Mouse (Mus musculus): ENCODE data around the gene Phc2.

The Phc2 gene

DNA sequence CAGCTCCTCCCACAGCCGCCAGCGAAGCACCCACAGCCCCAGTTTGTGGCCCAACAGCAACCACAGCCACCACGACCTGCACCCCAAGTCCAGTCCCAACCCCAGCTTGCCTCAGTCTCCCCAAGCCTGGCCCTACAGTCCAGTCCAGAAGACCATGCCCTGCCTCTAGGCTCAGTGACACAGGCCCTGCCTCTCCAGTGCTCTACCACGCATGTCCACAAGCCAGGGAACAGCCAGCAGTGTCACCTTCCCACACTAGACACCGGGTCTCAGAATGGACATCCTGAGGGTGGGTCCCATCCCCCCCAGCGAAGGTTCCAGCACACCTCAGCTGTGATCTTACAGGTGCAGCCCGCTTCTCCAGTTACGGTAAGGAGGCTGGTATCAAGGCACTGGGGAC is 68.4 kb downstream of the Phc2 start:
- no peak for DNase-seq

DNA sequence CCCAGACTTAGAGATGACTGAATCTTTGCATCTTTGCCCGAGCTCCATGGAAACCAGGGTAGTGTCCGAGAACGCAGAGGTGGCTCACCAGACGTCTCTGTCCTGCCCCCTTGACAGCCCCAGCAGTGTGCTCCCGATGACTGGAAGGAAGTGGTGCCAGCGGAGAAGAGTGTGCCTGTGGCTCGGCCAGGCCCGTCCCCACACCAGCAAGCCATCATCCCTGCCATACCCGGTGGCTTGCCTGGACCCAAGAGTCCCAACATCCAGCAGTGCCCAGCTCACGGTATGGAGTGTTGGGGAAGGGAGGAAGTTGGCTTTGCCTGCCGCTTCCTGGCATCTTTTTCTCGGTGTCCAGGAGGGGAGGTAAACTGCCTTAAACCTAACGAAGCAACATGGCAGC is 68.9 kb downstream of the Phc2 start:
- DNase-seq = no peak

DNA sequence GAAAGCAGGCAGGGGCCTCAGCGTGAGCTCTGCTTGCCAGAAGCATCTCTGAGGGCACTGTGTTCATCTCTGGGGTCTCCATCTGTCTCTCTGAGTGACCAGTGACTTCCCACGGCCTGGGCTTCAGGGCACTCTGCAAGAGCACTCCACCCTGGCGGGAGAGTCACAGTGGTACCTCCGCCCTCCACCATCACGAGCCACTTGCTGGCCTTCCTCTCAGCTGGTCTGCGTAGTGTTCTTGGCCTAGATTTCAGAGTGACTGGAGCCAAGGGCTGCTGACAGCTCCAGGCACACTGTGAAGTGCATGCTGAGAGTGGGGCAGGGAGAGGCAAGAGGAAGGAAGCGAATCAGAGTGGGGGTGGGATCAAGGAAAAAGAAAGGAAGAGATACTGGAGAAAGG is 69.6 kb downstream of the Phc2 start:
- DNase-seq = no peak

DNA sequence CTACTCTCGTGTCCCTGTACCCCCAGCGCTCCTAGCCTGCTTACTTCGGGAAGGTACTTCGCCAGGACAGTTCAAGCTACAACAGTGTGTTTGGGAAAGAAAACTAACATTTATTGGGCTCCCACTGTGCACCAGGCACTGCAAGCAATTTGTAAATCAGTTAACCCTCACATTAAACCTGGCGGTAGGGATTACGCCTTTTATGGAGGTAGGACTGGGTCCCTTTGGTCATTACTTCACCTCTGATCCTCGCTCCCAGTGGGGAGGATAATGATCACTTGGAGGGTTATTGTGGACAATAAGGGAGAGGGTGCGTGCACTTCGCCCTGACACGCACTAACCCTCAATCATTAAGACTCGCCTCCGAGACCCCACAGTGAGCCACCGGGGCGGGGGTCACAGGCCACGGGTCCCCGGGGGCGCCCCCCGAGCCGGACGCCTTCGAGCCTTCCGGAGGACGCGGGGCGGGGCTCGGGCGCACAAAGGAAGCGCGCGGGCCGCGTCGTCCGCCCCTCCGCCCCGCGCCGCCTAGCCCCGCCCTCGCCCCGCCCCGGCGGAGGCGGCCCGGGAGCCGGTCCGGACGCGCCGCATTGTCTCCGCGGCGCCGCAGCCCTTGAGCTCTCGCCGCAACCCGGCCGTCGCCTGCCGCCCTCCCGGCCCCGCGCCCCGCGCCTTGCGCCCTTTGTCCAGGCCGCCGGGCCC is 72.7 kb downstream of the Phc2 start:
- DNase-seq = peak; percentile 88

DNA sequence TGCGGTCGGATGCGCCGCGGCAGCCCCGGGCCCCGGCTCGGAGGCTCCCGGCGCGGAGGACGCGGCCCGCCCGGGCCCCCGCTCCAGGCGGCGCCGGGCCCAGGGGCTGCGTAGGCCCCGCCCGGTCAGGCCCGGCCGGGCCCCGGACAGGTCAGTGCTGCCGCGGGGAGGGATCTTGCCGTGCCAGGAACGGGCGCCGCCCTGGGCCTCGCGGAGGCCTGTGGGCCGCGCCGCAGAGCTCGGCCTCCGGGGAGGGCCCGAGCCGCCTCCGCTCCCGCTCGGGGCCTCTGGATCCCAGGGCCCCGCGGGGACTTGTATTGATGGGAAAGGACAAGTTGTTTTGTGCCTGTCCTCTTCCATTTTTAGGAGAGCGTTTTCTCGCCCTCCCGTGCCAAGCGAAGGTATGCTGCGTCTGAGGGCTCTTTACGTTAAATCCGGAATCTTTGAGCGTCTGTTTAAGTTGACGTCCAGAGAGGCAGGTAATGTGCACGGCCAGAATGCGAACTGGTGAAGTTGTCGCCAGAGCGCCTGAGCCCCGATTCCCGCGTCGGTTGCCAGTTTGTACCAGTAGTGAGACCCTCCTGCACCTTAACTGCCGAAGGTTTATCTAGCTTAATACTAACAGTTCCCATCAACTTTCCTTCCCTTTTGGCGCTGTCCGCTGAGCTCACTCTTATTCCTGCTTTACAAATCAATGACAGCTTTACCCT is 73.4 kb downstream of the Phc2 start:
- peak; percentile 85 for DNase-seq

DNA sequence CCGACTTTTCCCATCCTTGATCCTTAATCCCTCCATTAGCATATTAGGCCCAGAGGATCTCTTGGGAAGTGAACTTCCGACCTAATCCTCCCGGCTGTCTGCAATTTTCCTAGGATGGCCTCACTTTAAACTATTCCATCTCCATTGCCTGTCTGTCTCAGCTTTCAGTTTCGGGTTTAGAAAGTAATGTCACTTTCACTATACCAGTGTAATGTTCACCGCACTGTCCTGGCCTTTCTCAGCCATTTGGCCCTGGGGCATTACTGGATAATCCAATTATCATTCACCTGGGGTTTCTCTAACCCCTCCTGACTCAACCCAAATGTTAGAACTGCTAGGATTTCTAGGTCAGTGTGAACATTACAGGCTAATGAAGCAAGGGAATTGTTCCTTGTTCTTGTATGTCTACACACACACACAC is 73.9 kb downstream of the Phc2 start:
- DNase-seq = no peak

DNA sequence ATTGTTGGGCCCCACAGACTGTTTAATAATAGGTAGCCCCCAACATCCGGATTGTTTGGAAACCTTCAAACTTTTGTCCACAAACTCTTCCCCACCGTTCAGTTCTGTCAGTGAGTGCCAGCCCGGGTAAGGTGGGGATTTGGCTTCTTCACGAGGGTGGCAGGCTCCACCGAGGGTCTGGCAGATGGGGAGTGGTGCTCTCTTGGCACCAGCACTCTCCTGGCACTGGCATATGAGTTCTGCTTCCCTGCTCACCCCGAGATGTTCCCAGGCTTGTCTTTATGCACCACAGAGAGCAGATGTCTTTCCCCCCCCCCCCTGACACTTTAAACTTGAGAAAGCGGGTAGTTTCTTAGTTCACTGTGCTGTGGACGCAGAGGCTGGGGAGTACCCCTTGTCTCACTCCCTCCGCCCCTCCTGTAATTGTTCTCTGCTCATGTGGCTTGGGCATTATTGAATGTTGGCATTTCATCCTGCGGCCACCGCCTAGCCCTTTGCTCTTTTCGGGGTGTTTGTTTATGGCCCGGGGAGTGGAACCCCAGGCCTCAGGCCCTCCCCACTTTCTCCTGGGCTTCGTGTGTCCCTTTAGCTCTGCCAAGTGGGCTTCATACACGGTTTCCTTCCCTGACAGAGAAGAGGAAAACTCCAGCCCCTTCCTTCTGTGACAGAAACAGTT is 74.7 kb downstream of the Phc2 start:
- DNase-seq = no peak

DNA sequence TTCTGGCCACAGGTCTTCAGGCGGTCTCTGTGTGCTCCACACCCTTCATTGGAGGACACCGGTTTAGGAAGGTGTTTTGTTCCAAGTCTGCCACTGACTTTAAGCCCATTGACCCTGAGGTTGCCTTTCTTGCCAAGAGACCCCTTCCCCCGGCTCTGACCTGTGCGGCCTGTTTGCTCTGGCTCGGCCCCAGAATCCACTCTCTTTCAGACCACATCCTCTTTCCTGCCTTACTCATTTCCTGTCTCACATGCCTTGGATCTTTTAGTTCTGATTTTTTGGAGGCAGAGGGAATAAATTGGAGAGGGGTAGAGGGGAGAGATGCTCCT is 75.2 kb downstream of the Phc2 start:
- no peak for DNase-seq

DNA sequence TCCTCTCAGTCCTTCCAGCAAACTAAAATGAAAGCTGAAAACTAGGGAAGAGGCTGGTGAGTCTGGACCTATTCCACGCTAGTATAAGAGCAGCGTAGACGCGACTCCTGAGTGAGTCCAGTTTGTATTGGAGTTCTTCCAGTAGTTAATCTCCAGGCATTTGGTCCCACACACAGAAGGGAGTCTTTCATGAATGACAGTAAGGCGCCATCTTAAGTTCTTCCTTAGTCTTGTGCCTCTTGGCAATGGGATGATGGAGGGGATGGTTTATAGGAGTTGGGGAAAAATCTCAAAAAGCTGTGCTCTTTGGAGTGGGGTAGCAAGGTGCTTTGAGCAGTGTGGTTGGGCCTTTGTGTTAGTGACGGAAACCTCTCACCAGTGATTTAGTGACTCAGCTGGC is 75.8 kb downstream of the Phc2 start:
- DNase-seq = no peak

DNA sequence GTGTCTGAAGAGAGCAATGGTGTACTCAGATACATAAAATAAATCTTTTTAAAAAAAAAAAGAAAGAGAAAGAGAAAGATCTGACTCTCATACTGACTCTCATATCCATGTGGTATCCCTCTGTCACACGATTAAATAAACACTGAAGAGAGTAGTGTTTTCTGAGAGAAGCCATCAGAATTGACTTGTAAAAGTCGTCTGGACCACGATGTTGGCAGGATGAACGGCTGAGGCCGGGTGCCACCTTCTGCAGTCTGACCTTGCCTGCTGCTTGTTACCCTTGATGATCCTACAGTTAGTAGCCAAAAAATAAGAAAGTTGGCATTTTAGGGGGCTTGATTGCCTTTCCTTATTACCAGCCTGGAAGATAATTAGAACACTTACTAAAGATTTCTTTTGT is 78.3 kb downstream of the Phc2 start:
- no peak for DNase-seq

DNA sequence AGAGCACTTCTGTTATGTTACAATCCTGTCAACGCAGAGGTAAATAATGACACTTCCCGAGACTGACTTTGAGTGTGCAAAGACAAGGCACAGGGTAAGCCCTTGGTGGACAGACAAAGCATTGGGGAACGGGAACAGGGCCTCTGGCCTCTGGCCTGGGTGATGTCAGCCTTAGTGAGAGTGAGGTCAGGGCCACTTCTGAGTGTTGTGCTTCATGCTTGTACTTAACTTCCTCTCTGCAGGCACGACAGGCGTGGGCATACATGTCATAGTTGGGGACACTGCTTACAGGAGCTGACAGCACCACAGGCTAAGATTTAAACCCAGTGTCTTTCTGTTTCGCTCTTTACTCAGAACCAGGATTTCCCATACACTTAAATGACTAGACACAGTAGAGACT is 79.0 kb downstream of the Phc2 start:
- DNase-seq = no peak

DNA sequence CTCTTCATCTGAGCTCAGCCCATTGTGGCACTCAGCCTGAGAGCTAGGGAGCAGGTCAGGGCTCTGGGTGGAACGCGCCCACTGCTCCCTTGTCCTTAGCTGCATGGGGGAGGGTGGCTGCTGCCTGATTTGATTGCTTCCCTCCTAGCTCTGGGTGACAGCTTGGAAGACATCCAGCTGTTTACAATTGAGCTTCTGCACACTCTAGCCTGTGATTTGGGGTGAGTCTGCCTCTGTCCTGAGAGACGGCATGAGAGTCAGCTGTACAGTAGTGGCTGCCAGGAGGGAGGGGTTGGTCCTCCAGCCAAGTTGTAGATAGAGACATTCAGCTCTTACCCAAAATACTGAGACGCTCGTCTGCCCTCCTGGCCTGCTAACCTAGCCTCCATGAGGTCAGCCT is 79.7 kb downstream of the Phc2 start:
- peak; percentile 43 for DNase-seq

DNA sequence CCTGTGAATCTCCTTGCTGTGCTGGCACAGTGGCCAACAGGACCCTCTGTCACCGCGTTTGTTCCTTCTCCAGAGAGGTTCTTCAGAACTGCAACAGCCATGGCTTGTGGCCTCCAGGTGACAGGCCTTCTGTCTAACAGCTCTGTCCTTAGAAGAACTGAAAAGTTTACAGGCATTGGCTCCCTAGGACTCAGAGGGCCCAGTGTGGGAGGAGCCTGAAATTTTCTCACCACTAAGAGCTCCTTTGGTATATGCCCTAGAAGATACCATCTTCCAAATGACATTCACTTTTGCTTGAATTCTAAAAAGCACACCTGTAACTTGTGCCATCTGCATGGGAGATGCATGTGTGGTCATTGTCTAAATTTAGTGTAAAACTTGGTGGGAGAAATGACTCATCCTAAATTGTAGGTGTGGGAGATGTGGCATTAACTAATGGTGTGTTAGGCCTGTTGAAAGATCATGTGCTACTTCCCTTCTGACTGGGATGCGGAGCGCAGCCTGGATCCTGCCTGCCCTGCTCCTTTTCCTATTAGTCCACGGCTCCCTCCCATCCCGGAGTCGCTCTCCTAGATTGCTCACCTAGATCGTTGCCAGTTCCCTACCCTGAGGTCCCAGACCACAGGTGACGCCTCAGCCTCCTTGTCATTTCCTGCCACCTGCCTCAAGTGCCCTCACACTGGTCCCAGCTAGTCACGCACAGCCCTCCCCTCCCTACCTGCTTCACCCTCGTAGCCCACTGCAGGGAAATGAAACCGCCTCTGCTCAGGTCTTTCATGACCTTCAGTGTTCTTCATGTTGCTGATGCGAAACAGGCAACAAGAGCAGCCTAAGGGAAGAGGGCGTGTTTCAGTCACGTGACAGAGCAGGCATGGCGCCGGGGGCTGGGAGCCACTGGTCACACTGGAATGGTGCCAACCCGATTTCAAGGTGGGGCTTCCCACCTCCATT is 80.5 kb downstream of the Phc2 start:
- DNase-seq = no peak

DNA sequence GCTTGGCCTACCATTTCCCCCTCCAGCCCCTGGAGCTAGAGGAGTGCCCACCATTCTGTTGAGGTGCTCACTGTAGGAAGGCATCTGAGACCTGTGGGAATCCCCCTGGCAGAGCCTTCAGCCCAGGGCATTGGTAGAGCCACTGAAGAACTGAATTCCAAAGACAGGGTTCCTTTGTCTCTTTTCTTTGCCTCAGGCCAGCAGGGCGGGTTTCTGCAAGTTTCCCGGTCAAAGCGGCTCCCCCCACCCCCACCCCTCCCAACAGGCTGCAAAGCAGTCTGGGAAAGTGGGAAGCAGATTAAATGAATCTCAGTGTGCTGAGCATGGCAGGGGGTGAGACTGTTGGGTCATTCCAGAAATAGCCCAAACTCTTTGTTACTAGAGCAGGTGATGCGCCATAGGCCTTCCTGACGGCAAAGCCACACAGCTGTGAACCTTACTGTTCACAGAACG is 82.7 kb downstream of the Phc2 start:
- DNase-seq = no peak

DNA sequence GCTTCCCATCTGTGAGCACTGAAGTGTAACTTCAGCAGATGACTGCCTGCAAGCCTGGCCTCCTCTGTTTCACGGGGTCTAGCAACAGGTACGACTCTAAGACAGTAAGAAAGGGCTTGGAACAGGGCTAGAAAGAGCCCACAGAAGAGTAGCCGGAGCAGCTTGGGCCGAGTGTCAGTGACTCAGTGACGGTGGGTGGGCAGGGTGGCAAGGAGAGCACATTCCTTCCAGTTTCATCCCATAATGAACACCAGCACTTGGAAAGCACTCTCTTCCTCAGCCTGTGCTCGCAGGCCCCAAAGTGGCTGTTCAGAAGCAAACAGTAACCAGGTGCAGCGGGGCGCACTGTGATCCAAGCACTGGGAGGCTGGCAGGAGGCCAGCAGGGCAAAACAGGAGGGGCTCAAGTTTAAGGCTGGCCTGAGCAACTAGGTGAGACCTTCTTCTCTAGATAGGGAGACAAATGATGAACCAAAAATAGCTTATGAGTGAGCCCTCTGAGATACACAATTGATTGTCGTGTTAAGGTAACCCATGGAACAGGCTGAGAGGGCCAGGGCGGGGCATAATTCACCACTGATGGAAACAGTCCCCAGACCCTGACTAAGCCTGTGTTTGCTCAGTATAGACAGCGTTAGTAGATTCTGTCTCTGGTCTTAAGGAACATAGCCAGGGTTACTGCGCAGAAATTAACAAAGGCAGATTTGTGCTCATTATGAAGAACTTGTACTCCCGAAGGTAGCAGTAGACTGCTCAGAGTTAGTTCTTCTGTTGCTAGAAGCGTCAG is 83.5 kb downstream of the Phc2 start:
- no peak for DNase-seq

DNA sequence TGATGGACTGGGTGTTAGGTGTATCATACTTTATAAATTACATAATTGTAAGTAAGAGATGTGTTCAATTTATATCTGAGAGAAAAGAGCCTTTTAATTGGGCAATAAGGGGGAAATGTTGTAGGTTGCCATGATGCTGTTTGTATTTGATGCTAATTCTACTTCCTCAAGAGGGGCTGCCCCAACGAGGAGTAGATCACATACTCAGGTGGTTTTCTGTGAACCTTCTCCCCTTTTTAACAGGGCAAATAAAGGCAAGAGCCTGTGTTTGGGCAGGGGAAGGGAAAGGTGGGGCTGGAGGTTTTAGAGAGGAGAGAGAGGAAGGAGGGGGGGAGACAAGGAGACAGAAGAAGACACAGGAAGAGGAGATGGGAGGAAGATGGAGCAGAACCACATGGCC is 86.4 kb downstream of the Phc2 start:
- DNase-seq = no peak

DNA sequence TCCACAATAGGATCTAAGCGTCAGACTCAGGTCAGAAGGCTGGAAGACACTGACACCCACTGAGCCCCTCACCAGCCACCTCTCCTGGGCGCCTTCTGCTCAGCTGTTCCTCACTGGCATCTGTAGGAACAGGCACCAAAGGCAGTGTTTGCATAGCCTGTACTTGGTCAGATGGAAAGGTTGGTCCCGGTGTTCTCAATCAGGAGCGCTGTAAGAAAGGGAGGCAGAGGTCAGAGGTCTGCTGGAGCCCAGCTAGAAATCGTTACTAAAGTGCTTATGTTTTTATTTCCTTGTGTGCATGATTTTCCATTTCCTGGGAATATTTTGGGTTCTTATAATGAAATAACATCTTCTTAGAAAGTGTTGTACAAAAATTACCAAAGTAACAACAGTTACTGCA is 87.4 kb downstream of the Phc2 start:
- no peak for DNase-seq

DNA sequence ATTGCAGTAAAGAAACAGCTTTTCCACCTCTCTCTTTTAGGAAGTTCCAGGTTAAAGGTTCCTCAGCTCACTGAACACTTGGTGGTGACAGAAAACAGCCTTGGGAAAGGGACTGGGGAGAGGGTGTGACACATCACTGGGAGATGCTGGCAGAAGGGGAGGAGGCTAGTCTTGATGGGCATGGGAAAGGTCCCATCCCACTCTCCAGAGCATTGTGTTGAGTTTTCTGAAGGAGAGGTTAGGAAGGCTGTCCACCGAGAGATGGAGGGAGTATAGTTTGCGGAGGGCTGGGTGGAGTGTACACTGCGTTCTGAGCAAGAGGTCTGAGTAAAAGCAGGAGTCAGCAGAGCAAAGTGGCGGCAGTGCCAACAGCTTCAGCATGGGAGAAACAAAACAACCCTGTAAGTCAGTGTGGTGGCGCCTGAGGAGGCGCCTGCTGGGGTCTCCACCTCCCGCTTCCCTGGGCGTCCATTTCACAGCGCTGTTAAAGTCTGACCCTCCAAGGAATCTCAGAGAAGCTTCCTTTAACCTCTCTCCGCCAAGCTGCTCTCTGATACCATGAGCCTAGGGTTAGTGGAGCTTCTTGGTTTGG is 88.0 kb downstream of the Phc2 start:
- DNase-seq = no peak

DNA sequence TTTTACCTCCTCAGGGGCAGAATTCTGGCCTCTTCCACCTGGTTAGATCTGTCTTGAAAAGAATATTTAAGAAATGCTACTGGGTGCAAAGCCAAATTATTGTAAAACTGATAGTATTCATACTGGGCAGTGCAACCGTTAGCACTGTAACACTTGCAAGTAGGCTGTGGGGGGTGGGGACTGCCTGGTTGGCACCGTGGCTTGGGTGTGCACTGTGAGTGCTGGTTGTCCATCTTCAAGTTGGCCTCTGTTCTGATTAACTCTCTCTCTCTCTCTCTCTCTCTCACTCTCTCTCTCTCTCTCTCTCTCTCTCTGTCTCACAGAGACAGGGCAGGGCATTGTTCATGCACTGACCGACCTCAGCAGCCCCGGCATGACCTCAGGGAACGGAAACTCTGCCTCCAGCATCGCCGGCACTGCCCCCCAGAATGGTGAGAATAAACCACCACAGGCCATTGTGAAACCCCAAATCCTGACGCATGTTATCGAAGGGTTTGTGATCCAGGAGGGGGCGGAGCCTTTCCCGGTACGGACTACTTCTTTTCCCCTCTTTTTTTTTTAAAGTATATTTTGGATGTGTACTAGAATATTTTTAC is 88.6 kb downstream of the Phc2 start:
- no peak for DNase-seq

DNA sequence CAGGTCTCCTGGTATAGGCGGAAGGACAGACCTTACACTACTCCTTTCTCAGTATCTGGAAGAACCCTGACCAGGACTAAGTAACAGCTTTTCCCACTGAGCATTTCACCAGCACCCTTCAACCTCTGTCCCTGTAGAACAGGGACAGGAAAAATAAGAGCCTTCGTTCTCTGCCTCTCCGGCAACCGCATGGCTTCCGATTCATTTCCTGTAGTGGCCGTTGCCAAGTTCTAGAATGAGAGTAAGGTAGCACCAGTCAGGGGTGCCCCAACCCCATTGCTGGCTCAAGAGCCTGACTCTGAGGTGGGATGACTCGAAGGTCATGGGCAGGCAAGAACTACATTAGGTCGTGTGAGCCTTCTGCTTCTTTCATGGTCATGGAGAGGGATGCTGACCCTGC is 90.7 kb downstream of the Phc2 start:
- DNase-seq = no peak

DNA sequence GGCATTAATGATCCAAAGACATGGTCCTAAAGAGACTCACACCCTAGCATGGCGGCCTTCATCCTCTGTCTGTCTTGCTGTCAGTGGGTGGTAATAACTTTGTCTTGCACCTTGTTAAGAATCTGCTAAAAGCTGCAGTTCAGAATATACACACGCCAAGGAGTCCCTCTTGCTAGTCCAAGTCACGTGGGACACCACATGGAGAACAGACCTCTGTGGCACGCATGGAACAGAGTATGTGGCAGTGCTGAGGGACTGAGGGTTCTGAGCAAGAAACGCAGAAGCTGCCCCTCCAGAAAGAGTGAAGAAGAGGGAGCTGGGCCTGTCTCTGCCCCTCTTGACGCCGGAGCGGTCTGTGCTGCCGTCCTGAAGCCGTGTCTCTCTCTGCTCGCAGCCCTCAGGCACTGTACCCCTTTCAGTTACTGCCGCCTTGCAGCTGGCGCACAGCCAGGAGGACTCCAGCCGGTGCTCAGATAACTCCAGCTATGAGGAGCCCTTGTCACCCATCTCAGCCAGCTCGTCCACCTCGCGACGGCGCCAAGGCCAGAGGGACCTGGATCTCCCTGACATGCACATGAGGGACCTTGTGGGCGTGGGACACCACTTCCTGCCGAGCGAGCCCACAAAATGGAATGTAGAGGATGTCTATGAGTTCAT is 93.2 kb downstream of the Phc2 start:
- DNase-seq = no peak
